Mouse (Mus musculus): Measurements from ENCODE around the gene Ints1. TPM values are rescaled to one million over a fixed set of nuclear protein-coding genes. Genes with fewer than 3 reads are reported as not detected.

The Ints1 gene
- total and polyA plus RNA-seq, 3 experiments = 77.9 to 89.2 TPM; not detected in 1

GRCm38 (mm10) chr5:139818801-139819200 is 43.3 kb upstream of the Ints1 start (continued):
- TF ChIP-seq MAZ (IDR thresholded peaks at IDR 0.05; ENCODE audit: low read depth, low read length) (no peak), POLR2A (IDR thresholded peaks at IDR 0.05; ENCODE audit: control insufficient read depth in 1 of 2, insufficient read depth in 1 of 2, low read depth in 1 of 2, low read length in 2 of 2, poor library complexity in 1 of 2) (no peak)

- DNase-seq (ENCODE audit: low read depth, low spot score) = peak; percentile 53
- no peak overlapping the region for H3K4me3 ChIP-seq (ENCODE audit: control insufficient read depth in 1 of 2, insufficient read depth in 1 of 2, low read depth in 2 of 2, low read length in 2 of 2)
- H3K36me3 ChIP-seq (ENCODE audit: control insufficient read depth in 1 of 2, insufficient read depth in 2 of 2, low read length in 2 of 2) = peaks cover 0 to 14% of the 10 kb centered on the region in 2 experiments; a peak in 2 of 4 replicates
- 0 out of 2 replicates have a peak overlapping the region, but pooled peaks have one; percentile 6 for H3K9ac ChIP-seq (ENCODE audit: control insufficient read depth, low read depth, low read length, poor library complexity, severe bottlenecking)
- no peaks in the 10 kb centered on the region for H3K79me2 ChIP-seq (ENCODE audit: control insufficient read depth, insufficient read depth, low read length, poor library complexity)
- H3K27ac ChIP-seq (ENCODE audit: control insufficient read depth, low read depth, low read length) = peak overlapping the region; percentile 38
- no peaks in the 10 kb centered on the region for H3K27me3 ChIP-seq (ENCODE audit: control insufficient read depth in 1 of 2, insufficient read depth in 2 of 2, low read length in 2 of 2)
- no peaks in the 10 kb centered on the region for H3K9me3 ChIP-seq (replicated peaks; ENCODE audit: insufficient read depth, low read length)
- TF ChIP-seq JUND (IDR thresholded peaks at IDR 0.05; ENCODE audit: low read depth, low read length) (no peak), EP300 (IDR thresholded peaks at IDR 0.05; ENCODE audit: low read depth in 1 of 2, low read length in 2 of 2) (peak in 1 of 2 experiments; percentile 48; a peak in 2 of 4 replicates), TAL1 (IDR thresholded peaks at IDR 0.05; ENCODE audit: low read length) (peak; percentile 24; the same call in 1 of the 2 replicates), GATA1 (IDR thresholded peaks at IDR 0.05; ENCODE audit: low read depth, low read length) (0 out of 2 replicates have a peak, but pooled peaks have one; percentile 24)
- H3K4me1 ChIP-seq (ENCODE audit: control insufficient read depth in 1 of 2, insufficient read depth in 2 of 2, low read length in 2 of 2) = peaks cover 2 to 33% of the 10 kb centered on the region in 2 experiments; a peak in 3 of 4 replicates
Measured at GRCm38 (mm10) chr5:139818056-139818455, 42.6 kb upstream of the Ints1 start.

- Histone ChIP-seq H3K9ac (ENCODE audit: control insufficient read depth, low read depth, low read length, poor library complexity, severe bottlenecking) (no peak overlapping the region), H3K4me1 (ENCODE audit: control insufficient read depth in 1 of 2, insufficient read depth in 2 of 2, low read length in 2 of 2) (peaks cover 2 to 26% of the 10 kb centered on the region in 2 experiments; a peak in 3 of 4 replicates), H3K4me3 (ENCODE audit: control insufficient read depth in 1 of 2, insufficient read depth in 1 of 2, low read depth in 2 of 2, low read length in 2 of 2) (no peak overlapping the region), H3K27me3 (ENCODE audit: control insufficient read depth in 1 of 2, insufficient read depth in 2 of 2, low read length in 2 of 2) (no peaks in the 10 kb centered on the region), H3K27ac (ENCODE audit: control insufficient read depth, low read depth, low read length) (no peak overlapping the region), H3K79me2 (ENCODE audit: control insufficient read depth, insufficient read depth, low read length, poor library complexity) (no peaks in the 10 kb centered on the region), H3K9me3 (replicated peaks; ENCODE audit: insufficient read depth, low read length) (no peaks in the 10 kb centered on the region), H3K36me3 (ENCODE audit: control insufficient read depth in 1 of 2, insufficient read depth in 2 of 2, low read length in 2 of 2) (peaks cover 0 to 8% of the 10 kb centered on the region in 2 experiments; a peak in 2 of 4 replicates)
- DNase-seq (ENCODE audit: low read depth, low spot score) = peak; percentile 42
- TF ChIP-seq RAD21 (IDR thresholded peaks at IDR 0.05; ENCODE audit: low read depth, low read length) (peak; percentile 34), CTCF (IDR thresholded peaks at IDR 0.05 in 2 of 3, conservative IDR thresholded peaks at IDR 0.05 in 1 of 3; ENCODE audit: control insufficient read depth in 1 of 3, insufficient read depth in 1 of 3, low read depth in 2 of 3, low read length in 3 of 3, poor library complexity in 1 of 3, severe bottlenecking in 1 of 3) (peak; percentile 74 to 89 (median 88)), GABPA (IDR thresholded peaks at IDR 0.05; ENCODE audit: low read depth, low read length) (no peak), SMC3 (IDR thresholded peaks at IDR 0.05; ENCODE audit: low read depth, low read length) (peak; percentile 54), ZC3H11A (IDR thresholded peaks at IDR 0.05; ENCODE audit: low read depth, low read length) (0 out of 2 replicates have a peak, but pooled peaks have one; percentile 14), ZNF384 (IDR thresholded peaks at IDR 0.05; ENCODE audit: low read depth, low read length) (no peak)
Measured at GRCm38 (mm10) chr5:139817292-139817691, 41.8 kb upstream of the Ints1 start.

GRCm38 (mm10) chr5:139816445-139816844 is 41.0 kb upstream of the Ints1 start:
- no peaks in the 10 kb centered on the region for H3K79me2 ChIP-seq (ENCODE audit: control insufficient read depth, insufficient read depth, low read length, poor library complexity)
- H3K27ac ChIP-seq (ENCODE audit: control insufficient read depth, low read depth, low read length) = no peak overlapping the region
- DNase-seq (ENCODE audit: low read depth, low spot score) = no peak
- H3K4me1 ChIP-seq (ENCODE audit: control insufficient read depth in 1 of 2, insufficient read depth in 2 of 2, low read length in 2 of 2) = peaks cover 2 to 28% of the 10 kb centered on the region in 2 experiments; a peak in 3 of 4 replicates
- H3K9me3 ChIP-seq (replicated peaks; ENCODE audit: insufficient read depth, low read length) = no peaks in the 10 kb centered on the region
- no peaks in the 10 kb centered on the region for H3K27me3 ChIP-seq (ENCODE audit: control insufficient read depth in 1 of 2, insufficient read depth in 2 of 2, low read length in 2 of 2)
- no peak overlapping the region for H3K4me3 ChIP-seq (ENCODE audit: control insufficient read depth in 1 of 2, insufficient read depth in 1 of 2, low read depth in 2 of 2, low read length in 2 of 2)
- no peak overlapping the region for H3K9ac ChIP-seq (ENCODE audit: control insufficient read depth, low read depth, low read length, poor library complexity, severe bottlenecking)
- peaks cover 0 to 8% of the 10 kb centered on the region in 2 experiments; a peak in 2 of 4 replicates for H3K36me3 ChIP-seq (ENCODE audit: control insufficient read depth in 1 of 2, insufficient read depth in 2 of 2, low read length in 2 of 2)
- TF ChIP-seq TCF12 (IDR thresholded peaks at IDR 0.05; ENCODE audit: low read depth, low read length) (no peak), HCFC1 (IDR thresholded peaks at IDR 0.05; ENCODE audit: low read depth, low read length) (no peak), POLR2AphosphoS2 (IDR thresholded peaks at IDR 0.05; ENCODE audit: low read length) (no peak), GATA1 (IDR thresholded peaks at IDR 0.05; ENCODE audit: low read depth, low read length) (no peak), E2F4 (IDR thresholded peaks at IDR 0.05; ENCODE audit: borderline replicate concordance, low read depth, low read length) (no peak), RAD21 (IDR thresholded peaks at IDR 0.05; ENCODE audit: low read depth, low read length) (no peak), ZKSCAN1 (IDR thresholded peaks at IDR 0.05; ENCODE audit: low read depth, low read length) (no peak), MAX (IDR thresholded peaks at IDR 0.05; ENCODE audit: low read length) (no peak), RCOR1 (IDR thresholded peaks at IDR 0.05; ENCODE audit: low read depth, low read length) (no peak), GABPA (IDR thresholded peaks at IDR 0.05; ENCODE audit: low read depth, low read length) (no peak), MEF2A (IDR thresholded peaks at IDR 0.05; ENCODE audit: extremely low read depth, insufficient replicate concordance, low read depth, low read length, poor library complexity, severe bottlenecking) (no peak), ELF1 (IDR thresholded peaks at IDR 0.05; ENCODE audit: low read depth, low read length) (no peak), CTCF (IDR thresholded peaks at IDR 0.05 in 2 of 3, conservative IDR thresholded peaks at IDR 0.05 in 1 of 3; ENCODE audit: control insufficient read depth in 1 of 3, insufficient read depth in 1 of 3, low read depth in 2 of 3, low read length in 3 of 3, poor library complexity in 1 of 3, severe bottlenecking in 1 of 3) (no peak), MAZ (IDR thresholded peaks at IDR 0.05; ENCODE audit: low read depth, low read length) (no peak), TBP (IDR thresholded peaks at IDR 0.05; ENCODE audit: low read depth, low read length) (no peak), CHD1 (IDR thresholded peaks at IDR 0.05; ENCODE audit: low read depth, low read length) (no peak)

All from MEL (cell line).